Mouse (Mus musculus) embryonic facial prominence, embryonic 10.5 days (tissue): Measurements from ENCODE around the gene Lrrc66. TPM values are rescaled to one million over a fixed set of nuclear protein-coding genes. Genes with fewer than 3 reads are reported as not detected.

Experiments
- DNase-seq: peaks from one replicate; pipeline ENCODE4 v3.0.0-alpha.2; 2017; ENCODE audit warnings: low spot score
- H3K27ac ChIP-seq: fragments of 300-500 bp; sonication (generic); replicated peaks from 2 replicates; pipeline ENCODE4 v1.5.1; 2016; ENCODE audit warnings: mild to moderate bottlenecking
- H3K27me3 ChIP-seq: fragments of 300-500 bp; sonication (generic); replicated peaks from 2 replicates; pipeline ENCODE4 v1.6.1; 2016; ENCODE audit warnings: low read depth, mild to moderate bottlenecking; ENCODE audit not compliant: poor library complexity, severe bottlenecking
- H3K36me3 ChIP-seq: fragments of 300-500 bp; sonication (generic); replicated peaks from 2 replicates; pipeline ENCODE4 v1.6.1; 2016; ENCODE audit warnings: mild to moderate bottlenecking, moderate library complexity
- H3K4me1 ChIP-seq: fragments of 300-500 bp; sonication (generic); 2 replicates; pipeline ENCODE4 v1.6.1; 2016
- H3K4me3 ChIP-seq: fragments of 300-500 bp; sonication (generic); 2 replicates; pipeline ENCODE4 v1.5.1; 2016; ENCODE audit warnings: mild to moderate bottlenecking, moderate library complexity
- H3K9me3 ChIP-seq: fragments of 300-500 bp; sonication (generic); 2 replicates; pipeline ENCODE4 v1.6.1; 2016; ENCODE audit warnings: mild to moderate bottlenecking
- WGBS: fragments of 180-500 bp; shearing (Covaris S2); methylation state at CpG from one replicate; pipeline ENCODE4 v1.1.7; 2016; 5-methylcytosine and 5-hydroxymethylcytosine counted together
- polyA plus RNA-seq: library from polyadenylated mRNA; unstranded; fragments of >200 nt; fragmentation: Nextera tagmentation; extraction: Ambion mirVana; gene quantifications from 2 replicates; pipeline ENCODE4 v1.2.1, GENCODE M21; 2016

The Lrrc66 gene
- polyA plus RNA-seq, 1 experiment from 2014 or later = 0.47 TPM

DNA sequence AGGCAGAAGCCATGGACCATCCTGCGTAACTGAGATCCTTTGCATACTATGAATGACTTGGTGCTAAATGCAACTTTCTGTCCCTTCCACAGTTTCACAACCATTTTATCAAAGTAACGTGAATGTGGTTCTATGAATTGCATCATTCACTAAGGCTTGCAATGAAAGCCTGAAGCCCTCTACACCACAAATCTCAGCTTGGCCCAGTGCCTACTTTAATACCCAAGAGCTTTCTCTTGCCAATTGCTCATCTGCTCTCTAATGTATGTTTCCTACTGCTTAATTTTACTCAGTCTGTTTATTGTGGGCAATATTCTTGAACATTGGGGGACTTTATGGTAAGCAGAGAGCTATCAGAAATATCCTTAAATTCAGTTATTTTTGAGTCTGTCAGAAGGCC lies 59.5 kb downstream of the Lrrc66 start:
- Histone ChIP-seq H3K36me3 (no peaks in the 10 kb centered on the region), H3K4me1 (peaks cover 17% of the 10 kb centered on the region), H3K27ac (no peak overlapping the region), H3K9me3 (no peaks in the 10 kb centered on the region), H3K27me3 (no peaks in the 10 kb centered on the region), H3K4me3 (no peak overlapping the region)
- no peak for DNase-seq
- 92% methylated on average over 2 of the region's 2 CpGs for whole genome bisulfite sequencing

DNA sequence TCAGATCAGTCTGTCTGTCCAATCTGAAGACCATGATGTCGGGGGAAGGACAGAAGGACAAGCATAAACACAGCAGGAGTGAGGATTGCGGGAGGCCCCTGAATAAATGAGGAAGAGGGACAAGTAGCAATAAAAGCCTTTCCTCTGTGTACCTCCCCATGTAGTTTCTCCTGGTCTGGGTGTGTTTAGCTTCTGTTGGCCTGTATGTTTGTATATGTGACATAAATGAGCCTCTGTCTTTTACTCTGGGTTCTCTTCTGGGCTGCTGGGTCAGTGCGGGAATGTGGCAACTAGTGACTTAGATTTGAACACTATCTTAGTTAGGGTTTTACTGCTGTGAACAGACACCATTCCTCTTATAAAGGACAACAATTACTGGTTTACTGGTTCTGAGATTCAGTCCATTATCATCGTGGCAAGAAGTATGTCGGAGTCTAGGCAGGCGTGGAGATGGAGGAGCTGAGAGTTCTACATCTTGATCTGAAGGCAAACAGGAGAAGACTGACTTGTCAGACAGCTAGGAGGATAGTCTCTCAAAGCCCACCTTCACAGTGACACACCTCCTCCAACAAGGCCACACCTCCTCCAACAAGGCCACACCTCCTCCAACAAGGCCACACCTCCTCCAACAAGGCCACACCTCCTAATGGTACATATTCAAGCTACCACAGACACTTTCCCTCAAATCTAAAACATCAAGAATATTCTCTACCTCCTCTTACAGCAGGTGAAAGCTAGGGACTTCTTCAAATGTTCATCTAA lies 60.8 kb downstream of the Lrrc66 start:
- Histone ChIP-seq H3K4me3 (no peak overlapping the region), H3K27ac (no peak overlapping the region), H3K9me3 (no peaks in the 10 kb centered on the region), H3K36me3 (no peaks in the 10 kb centered on the region), H3K27me3 (no peaks in the 10 kb centered on the region), H3K4me1 (peaks cover 14% of the 10 kb centered on the region)
- WGBS = 88% methylated on average over 6 of the region's 6 CpGs
- no peak for DNase-seq

DNA sequence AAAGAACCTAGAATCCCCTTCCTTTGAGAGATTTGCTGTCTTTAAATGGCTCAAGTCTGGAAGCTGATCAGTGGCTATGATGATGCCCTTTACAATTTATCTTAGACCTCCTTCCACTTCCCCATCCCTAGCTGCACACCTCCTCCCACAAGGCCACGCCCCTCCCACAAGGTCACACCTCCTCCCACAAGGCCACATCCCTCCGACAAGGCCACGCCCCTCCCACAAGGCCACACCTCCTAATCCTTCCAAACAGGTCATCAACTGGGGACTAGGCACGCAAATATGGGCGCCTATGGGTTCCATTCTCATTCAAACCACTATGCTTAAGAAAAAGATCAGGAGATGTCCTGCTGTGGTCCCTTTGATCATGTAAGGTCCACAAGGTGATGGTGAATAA lies 63.1 kb downstream of the Lrrc66 start:
- H3K9me3 ChIP-seq = no peaks in the 10 kb centered on the region
- no peak overlapping the region for H3K4me3 ChIP-seq
- 85% methylated on average over 5 of the region's 5 CpGs for WGBS
- no peaks in the 10 kb centered on the region for H3K36me3 ChIP-seq
- H3K27ac ChIP-seq = no peak overlapping the region
- H3K27me3 ChIP-seq = no peaks in the 10 kb centered on the region
- no peaks in the 10 kb centered on the region for H3K4me1 ChIP-seq
- DNase-seq = no peak

DNA sequence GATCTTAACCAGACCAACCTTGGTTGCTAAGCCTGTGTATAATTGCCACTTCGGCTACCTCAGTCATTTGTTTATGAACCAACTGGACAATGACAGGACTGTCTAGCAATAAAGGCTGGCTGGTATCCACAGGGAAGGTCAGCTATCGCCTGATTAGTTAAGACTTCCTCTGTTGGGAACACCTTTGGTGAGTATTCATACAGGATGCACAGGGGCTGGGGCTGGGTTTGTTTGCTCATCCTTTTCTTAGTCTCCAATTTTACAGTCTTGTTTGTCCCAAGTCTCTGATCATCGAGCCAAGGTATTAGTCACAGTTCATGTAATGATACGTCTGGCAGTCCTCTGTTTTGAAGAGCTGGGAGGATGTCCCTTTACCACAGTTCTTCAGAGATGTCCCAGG lies 65.4 kb downstream of the Lrrc66 start:
- no peak for DNase-seq
- Histone ChIP-seq H3K9me3 (no peaks in the 10 kb centered on the region), H3K27me3 (no peaks in the 10 kb centered on the region), H3K36me3 (peaks cover 3% of the 10 kb centered on the region), H3K4me3 (no peak overlapping the region), H3K27ac (no peak overlapping the region), H3K4me1 (no peaks in the 10 kb centered on the region)
- 88% methylated on average over 4 of the region's 4 CpGs for WGBS

DNA sequence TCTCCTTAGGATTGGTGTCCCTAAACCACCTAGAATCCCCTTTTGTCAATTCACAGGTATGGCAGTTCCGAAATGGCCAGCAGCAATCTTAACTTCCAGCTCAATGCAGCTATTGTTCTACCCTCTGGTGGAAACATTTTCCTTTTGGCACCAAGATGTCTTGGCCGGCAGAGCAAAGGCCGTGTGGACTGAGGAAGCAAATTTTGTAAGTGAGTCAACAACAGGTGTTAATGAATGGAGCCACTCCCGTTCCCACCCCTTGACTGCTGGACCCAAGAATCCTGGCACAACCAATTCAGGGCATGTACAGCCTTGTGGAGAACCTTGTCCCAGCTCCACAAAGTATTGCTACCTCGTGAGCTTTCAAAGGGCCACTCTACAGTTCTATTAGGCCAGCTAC lies 66.2 kb downstream of the Lrrc66 start:
- no peaks in the 10 kb centered on the region for H3K27me3 ChIP-seq
- DNase-seq = no peak
- no peak overlapping the region for H3K27ac ChIP-seq
- no peaks in the 10 kb centered on the region for H3K4me1 ChIP-seq
- H3K9me3 ChIP-seq = no peaks in the 10 kb centered on the region
- H3K36me3 ChIP-seq = peaks cover 10% of the 10 kb centered on the region
- H3K4me3 ChIP-seq = no peak overlapping the region
- 75% methylated on average over 5 of the region's 5 CpGs for WGBS

DNA sequence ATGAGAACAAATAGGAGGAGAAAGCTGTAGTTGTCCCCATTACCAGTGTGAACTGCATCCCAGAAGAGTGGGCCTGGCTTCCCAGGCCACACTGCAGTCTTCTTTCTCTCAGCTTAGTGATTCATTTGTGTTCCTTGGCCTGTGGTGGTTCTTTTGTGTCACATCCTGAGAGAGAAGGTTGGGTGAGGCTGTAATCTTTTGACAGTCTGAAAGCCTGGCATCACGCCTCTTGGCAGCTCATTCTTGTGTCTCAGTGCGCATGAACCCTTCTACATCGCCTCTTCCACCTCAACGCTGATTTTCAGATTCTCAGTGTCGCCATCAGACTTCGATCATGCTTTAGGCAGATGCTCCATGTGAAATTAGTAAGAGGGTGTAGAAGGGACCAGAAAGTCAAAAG lies 68.3 kb downstream of the Lrrc66 start:
- no peak overlapping the region for H3K27ac ChIP-seq
- no peak overlapping the region for H3K4me3 ChIP-seq
- no peaks in the 10 kb centered on the region for H3K27me3 ChIP-seq
- WGBS = 91% methylated on average over 6 of the region's 6 CpGs
- no peaks in the 10 kb centered on the region for H3K4me1 ChIP-seq
- H3K9me3 ChIP-seq = no peaks in the 10 kb centered on the region
- no peak for DNase-seq
- peaks cover 23% of the 10 kb centered on the region for H3K36me3 ChIP-seq

DNA sequence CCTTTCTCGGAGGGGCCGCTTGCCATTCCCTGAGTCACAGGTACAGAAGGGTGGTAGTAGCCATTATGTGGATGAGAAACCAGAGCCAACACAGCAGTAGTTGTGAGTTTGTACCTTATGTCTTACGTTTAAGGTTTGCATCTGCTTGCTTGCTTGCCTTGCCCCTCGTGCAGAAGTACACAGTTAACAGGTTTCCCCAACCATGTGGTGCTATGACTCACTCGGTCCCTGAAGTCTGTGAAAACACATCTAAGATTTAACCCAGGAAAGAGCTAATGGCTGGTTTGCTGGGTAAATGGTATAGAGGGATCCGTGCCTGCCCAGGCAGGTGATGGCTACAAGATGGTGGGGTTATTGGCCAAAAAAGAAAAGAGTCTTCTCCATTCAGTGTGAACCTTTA lies 73.6 kb downstream of the Lrrc66 start:
- Histone ChIP-seq H3K4me3 (no peak overlapping the region), H3K9me3 (no peaks in the 10 kb centered on the region), H3K36me3 (peaks cover 66% of the 10 kb centered on the region), H3K4me1 (no peaks in the 10 kb centered on the region), H3K27me3 (no peaks in the 10 kb centered on the region), H3K27ac (no peak overlapping the region)
- 95% methylated on average over 6 of the region's 6 CpGs for WGBS
- no peak for DNase-seq

DNA sequence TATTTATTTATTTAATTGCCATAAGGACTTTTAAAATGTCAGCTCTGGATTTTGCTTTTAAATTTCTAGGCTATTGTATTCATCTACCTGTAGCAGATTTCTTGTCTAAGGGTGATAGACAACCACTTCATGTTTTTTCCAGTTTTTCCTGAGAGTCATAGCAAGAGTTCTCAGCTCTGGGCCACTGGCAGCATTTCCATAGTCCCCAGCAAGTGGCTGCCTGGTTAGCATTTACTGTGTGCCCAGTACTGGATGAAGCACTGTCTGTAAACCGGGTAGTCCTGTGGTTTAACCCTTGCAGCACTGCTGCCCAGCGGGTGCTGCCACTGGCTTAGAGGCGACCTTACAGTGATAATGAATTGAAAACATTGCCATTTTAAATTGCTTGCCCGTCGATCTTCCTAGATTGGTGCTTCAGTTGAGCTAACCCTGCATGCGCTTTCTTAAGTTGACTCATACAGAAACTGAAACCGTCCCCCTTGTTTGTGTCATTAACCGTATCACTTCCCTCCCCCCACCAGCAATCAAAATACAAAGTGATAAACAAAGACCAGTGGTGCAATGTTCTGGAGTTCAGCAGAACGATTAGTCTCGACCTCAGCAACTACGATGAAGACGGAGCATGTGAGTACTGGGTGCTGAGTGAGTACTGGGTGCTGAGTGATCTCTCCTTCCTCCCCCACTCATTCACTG lies 75.4 kb downstream of the Lrrc66 start:
- H3K4me3 ChIP-seq = no peak overlapping the region
- H3K36me3 ChIP-seq = peaks cover 82% of the 10 kb centered on the region

More for the DNA sequence above, 75.4 kb downstream of the Lrrc66 start:
- H3K27me3 ChIP-seq = no peaks in the 10 kb centered on the region
- H3K9me3 ChIP-seq = no peaks in the 10 kb centered on the region
- no peaks in the 10 kb centered on the region for H3K4me1 ChIP-seq
- WGBS = 88% methylated on average over 12 of the region's 12 CpGs
- no peak overlapping the region for H3K27ac ChIP-seq
- DNase-seq = no peak

Other genes with a start within 250 kb of the Lrrc66 start
- not detected in 2 replicates for gene Cwh43, start 226.5 kb downstream of the Lrrc66 start, polyA plus RNA-seq
- 46.6 and 46.8 TPM in 2 replicates for gene Dcun1d4, start 151.5 kb downstream of the Lrrc66 start, polyA plus RNA-seq
- gene Sgcb, start 15.3 kb upstream of the Lrrc66 start, polyA plus RNA-seq = 18.8 and 19.1 TPM in 2 replicates
- gene Spata18, start 18.9 kb upstream of the Lrrc66 start, polyA plus RNA-seq = 0.15 TPM in 1 of 2 replicates, not detected in the other